Mouse (Mus musculus) lung, embryonic 15.5 days (tissue): Measurements from ENCODE around the gene Cd177. TPM values are rescaled to one million over a fixed set of nuclear protein-coding genes. Genes with fewer than 3 reads are reported as not detected.
"Not testable (repeated sequence)": the region's sequence is repeated elsewhere in the genome, so short reads cannot be mapped to it uniquely, and the experiment has no call there.

Experiments used
- ATAC-seq: fragments of 200-750 bp; cut with Nextera tagmentation; 2 replicates; pipeline ENCODE4 v1.8.0; 2017; ENCODE audit warnings: moderate number of reproducible peaks, borderline replicate concordance; ENCODE audit not compliant: low FRiP score, low TSS enrichment; ENCODE audit errors: extremely low read depth
- H3K27ac ChIP-seq: fragments of 300-500 bp; sonication (generic); 2 replicates; pipeline ENCODE4 v1.5.1; 2015; ENCODE audit warnings: moderate library complexity, mild to moderate bottlenecking, inconsistent platforms
- H3K27me3 ChIP-seq: fragments of 300-500 bp; sonication (generic); 2 replicates; pipeline ENCODE4 v1.6.1; 2015; ENCODE audit warnings: inconsistent platforms
- H3K36me3 ChIP-seq: fragments of 300-500 bp; sonication (generic); 2 replicates; pipeline ENCODE4 v1.6.1; 2015; ENCODE audit warnings: inconsistent platforms
- H3K4me1 ChIP-seq: fragments of 300-500 bp; sonication (generic); 2 replicates; pipeline ENCODE4 v1.6.1; 2015; ENCODE audit warnings: inconsistent platforms
- H3K4me2 ChIP-seq: fragments of 300-500 bp; sonication (generic); 2 replicates; pipeline ENCODE4 v1.6.1; 2015; ENCODE audit warnings: inconsistent platforms, mild to moderate bottlenecking, moderate library complexity
- H3K4me3 ChIP-seq: fragments of 300-500 bp; sonication (generic); 2 replicates; pipeline ENCODE4 v1.5.1; 2015; ENCODE audit warnings: mild to moderate bottlenecking, inconsistent platforms
- H3K9ac ChIP-seq: fragments of 300-500 bp; sonication (generic); 2 replicates; pipeline ENCODE4 v1.6.1; 2015; ENCODE audit warnings: inconsistent platforms
- H3K9me3 ChIP-seq: fragments of 300-500 bp; sonication (generic); 2 replicates; pipeline ENCODE4 v1.6.1; 2016; ENCODE audit warnings: inconsistent platforms
- WGBS: fragments of 180-500 bp; shearing (Covaris S2); methylation state at CpG from one replicate; pipeline ENCODE4 v1.1.7; 2015; 5-methylcytosine and 5-hydroxymethylcytosine counted together
- polyA plus RNA-seq: library from polyadenylated mRNA; unstranded; fragments of >200 nt; fragmentation: Nextera tagmentation; extraction: Ambion mirVana; gene quantifications from 2 replicates; pipeline ENCODE4 v1.2.1, GENCODE M21; 2015

Gene Cd177
- polyA plus RNA-seq, 1 experiment from 2014 or later = 0.75 TPM

DNA sequence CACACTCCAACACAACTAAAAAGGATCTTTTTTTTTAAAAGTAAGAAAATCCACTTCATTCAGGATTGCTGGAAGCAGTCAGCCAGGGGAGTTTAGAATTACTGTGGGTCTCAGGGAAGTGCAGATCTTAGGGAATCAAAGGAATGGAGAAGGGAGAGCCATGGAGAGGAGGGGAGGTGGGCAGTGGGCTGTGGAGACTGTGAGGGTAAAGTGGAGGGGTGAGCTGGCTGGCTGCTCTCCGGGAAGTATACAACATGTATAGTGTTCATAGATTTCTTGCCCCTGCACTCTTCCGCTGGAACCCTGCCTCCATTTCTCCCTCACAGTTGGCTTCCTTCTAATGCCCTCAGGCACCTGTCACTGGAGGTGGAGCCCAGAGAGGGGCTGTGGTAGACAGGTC, 8.5 kb downstream of the Cd177 start:
- ATAC-seq = no peak
- Histone ChIP-seq H3K9me3 (no peaks in the 10 kb centered on the region), H3K9ac (no peak overlapping the region), H3K4me1 (no peaks in the 10 kb centered on the region), H3K27ac (no peak overlapping the region), H3K4me3 (no peak overlapping the region), H3K27me3 (no peaks in the 10 kb centered on the region), H3K36me3 (no peaks in the 10 kb centered on the region), H3K4me2 (no peak overlapping the region)
- 88% methylated on average over 2 of the region's 2 CpGs for WGBS

DNA sequence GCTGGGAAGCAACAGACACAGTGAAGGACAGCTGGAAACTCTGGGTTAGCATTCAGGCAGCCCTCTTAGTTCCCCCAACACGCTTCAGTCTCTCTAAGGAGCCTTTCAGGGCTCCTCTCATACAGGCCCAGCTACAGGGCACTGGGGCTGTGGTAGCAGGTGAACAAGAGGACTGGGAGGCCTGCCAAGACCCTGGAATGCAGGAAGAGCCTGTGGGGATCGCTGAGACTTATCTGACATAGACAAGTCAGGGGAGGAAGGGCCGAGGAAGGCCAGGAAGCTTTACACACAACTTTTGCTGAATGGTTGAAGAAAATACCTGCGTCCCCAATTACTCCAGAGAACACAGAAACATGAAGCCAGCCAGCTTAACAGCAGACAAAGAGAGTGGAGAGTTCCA, 9.4 kb downstream of the Cd177 start:
- no peaks in the 10 kb centered on the region for H3K36me3 ChIP-seq
- H3K4me1 ChIP-seq = no peaks in the 10 kb centered on the region
- 24% methylated on average over 4 of the region's 4 CpGs for WGBS
- H3K4me3 ChIP-seq = no peak overlapping the region
- H3K27me3 ChIP-seq = no peaks in the 10 kb centered on the region
- H3K4me2 ChIP-seq = no peak overlapping the region
- no peak overlapping the region for H3K9ac ChIP-seq
- H3K9me3 ChIP-seq = no peaks in the 10 kb centered on the region
- no peak for ATAC-seq
- H3K27ac ChIP-seq = no peak overlapping the region

DNA sequence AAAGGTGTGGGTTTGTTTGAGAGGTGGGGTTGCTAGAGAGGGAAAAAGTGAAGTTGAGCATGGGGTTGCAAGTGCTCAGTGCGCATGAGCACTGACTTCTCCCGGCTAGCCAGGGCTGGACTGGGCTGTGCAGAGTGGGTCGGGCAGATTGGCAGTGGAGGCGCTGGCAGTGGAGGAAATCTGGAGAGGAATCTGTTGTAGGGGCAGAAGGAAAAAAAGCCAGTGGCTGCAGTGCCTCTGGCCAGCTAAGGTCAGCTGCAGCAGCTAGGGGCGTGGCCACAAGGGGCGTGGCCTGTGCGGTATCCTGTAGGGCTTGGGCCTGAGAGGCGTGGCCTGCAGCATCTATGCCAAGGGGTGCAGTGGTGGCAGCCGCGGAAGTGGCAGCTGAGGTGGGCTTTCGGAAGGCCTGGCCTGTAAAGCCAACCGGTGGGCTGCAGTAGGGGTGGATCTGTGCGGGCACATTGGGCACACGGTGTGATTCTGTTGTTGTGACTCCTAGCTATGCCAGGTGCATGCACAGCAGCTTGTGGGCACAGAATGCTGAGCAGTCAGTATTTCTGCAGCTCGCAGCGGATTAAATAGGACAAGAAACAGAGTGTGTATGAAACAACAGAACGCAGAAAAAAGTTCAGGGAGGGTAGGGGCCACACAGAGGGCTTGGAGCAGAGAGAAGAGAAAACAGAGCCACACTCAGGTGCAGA, 24.0 kb downstream of the Cd177 start:
- peaks cover 6% of the 10 kb centered on the region; the same call in 1 of the 2 replicates for H3K4me1 ChIP-seq
- H3K27me3 ChIP-seq = no peaks in the 10 kb centered on the region
- H3K4me3 ChIP-seq = no peak overlapping the region
- ATAC-seq = no peak
- WGBS = 17% methylated on average over 17 of the region's 17 CpGs
- H3K27ac ChIP-seq = no peak overlapping the region
- no peaks in the 10 kb centered on the region for H3K9me3 ChIP-seq
- H3K9ac ChIP-seq = no peak overlapping the region
- H3K4me2 ChIP-seq = 0 out of 2 replicates have a peak overlapping the region, but pooled peaks have one; percentile 12
- H3K36me3 ChIP-seq = no peaks in the 10 kb centered on the region

DNA sequence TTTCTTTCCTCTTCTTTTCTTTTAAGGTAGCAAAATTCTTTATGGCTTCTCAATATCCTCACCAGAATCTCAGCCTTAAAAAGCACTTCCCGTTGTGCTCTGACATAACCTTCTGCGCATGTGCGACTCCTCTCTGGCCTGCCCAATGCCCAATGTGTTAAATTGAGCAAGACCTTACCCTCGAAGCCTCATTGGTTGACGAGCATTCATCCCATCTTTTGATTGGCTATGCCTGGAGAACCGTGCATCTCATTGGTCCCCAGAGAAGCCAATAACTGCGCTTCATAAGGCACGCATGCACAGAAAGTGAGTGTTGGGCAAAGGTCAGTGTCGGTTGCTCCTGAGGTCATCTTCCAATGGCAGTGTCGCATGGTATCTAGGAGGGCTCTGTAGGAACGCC, 33.3 kb downstream of the Cd177 start, which contains the start of gene Gm4763:
TSS of gene Gm4763 (minus strand) at position 101 of the 400 bp plus-strand sequence.
- H3K27ac ChIP-seq, H3K9me3 ChIP-seq, H3K4me3 ChIP-seq, H3K36me3 ChIP-seq, H3K4me1 ChIP-seq, ATAC-seq, H3K4me2 ChIP-seq, H3K27me3 ChIP-seq, H3K9ac ChIP-seq: not testable (repeated sequence)
- WGBS = 85% methylated on average over 11 of the region's 11 CpGs

DNA sequence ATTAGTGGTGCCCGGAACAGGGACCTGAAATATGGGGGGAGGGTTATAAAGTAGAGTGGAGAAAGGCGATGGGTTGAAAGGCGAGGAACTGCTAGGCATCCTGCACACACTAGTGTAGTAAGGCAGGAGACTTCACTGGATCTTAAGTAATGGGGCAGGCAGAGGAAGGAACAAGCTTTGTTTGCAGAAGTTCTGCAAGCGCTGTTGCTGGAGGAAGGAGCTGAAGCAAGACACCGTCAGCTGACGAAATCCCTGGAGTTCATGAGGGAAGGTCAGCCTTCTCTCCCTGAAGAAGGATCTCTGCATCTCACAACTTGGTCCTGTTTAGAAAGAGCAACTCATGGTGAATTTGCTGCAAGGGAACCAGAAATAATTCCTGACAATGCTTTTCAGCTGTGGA, 45.1 kb downstream of the Cd177 start:
- no peak for ATAC-seq
- WGBS = 48% methylated on average over 6 of the region's 6 CpGs
- no peaks in the 10 kb centered on the region for H3K4me1 ChIP-seq
- no peak overlapping the region for H3K4me3 ChIP-seq
- no peaks in the 10 kb centered on the region for H3K27me3 ChIP-seq
- H3K27ac ChIP-seq = no peak overlapping the region
- H3K4me2 ChIP-seq = no peak overlapping the region
- no peaks in the 10 kb centered on the region for H3K36me3 ChIP-seq
- H3K9me3 ChIP-seq = no peaks in the 10 kb centered on the region
- H3K9ac ChIP-seq = no peak overlapping the region

DNA sequence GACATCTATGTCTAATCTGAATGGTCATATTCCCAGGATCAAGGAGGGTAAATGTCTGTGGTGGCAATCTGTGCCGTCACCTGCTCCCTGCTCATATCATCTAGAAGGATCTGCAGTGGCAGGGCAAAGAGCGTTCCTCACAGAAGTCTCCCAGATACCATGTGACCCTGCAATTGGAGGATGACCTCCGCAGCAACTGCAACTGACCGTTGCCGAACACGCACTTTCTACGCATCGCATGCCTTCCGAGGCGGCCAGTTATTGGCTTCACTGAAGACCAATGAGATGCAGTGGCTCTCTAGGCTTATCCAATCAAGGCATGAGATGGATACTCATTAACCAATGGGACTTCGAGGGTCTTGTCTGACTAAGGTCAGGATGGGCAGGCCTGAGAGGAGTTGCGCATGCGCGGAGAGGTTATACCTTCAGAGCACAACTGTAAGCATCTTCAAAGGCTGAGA, 51.2 kb downstream of the Cd177 start, which contains the start of gene BC049730:
TSS of gene BC049730 (plus strand) at position 411 of the 461 bp plus-strand sequence.
- ATAC-seq = no peak
- 90% methylated on average over 14 of the region's 14 CpGs for WGBS

DNA sequence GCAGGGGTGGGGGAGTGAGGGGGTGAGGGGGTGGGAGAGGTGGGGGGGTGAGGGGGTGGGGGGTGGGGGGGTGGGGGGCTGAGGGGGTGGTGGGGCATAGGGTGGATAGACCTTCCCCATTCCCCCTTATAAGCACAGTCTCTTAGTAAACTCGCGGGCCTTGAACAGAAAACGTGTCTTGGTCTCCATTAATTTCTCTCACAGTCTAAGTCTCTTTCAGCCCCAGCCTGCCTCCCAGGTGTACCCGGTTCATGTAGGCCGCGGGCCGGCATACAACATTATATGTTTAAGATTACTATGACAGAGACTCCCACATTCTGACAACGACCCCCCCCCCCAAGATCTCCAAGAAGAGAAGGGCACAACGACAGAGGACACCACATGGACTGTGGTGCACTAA, 57.3 kb downstream of the Cd177 start:
- WGBS = 72% methylated on average over 9 of the region's 9 CpGs
- not testable (repeated sequence) for H3K9ac ChIP-seq, H3K27me3 ChIP-seq, H3K4me2 ChIP-seq, H3K36me3 ChIP-seq, H3K4me1 ChIP-seq, ATAC-seq, H3K4me3 ChIP-seq, H3K27ac ChIP-seq, H3K9me3 ChIP-seq

More for the DNA sequence above, 51.2 kb downstream of the Cd177 start, which contains the start of gene BC049730:
- no peak within 1 kb of the TSS for H3K27ac ChIP-seq
- no peak within 1 kb of the TSS for H3K4me2 ChIP-seq
- no peaks in the 10 kb centered on the region for H3K4me1 ChIP-seq
- H3K9me3 ChIP-seq = no peaks in the 10 kb centered on the region
- H3K27me3 ChIP-seq = no peaks in the 10 kb centered on the region
- no peak within 1 kb of the TSS for H3K4me3 ChIP-seq
- no peaks in the 10 kb centered on the region for H3K36me3 ChIP-seq
- H3K9ac ChIP-seq = no peak within 1 kb of the TSS

DNA sequence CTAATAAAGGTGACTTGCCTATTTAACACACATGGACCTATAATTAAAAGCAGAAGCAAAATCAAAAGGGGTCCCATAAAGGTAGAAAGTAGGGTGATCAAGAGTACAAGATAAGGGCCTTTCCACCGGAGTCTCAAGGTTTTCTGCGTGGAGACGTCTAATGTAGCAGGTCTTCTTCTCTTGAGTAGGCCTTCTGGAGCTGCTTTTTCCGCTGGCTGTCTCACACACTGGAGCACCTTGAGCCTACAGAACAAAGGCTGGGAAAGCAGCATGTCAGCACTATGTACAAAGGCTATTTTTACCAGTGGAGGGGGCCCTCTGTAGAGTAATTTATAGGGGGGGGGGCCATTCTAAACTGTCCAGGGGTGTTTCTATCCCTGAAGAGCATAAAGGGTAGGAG, 62.2 kb downstream of the Cd177 start:
- not testable (repeated sequence) for H3K27ac ChIP-seq, H3K9ac ChIP-seq, H3K27me3 ChIP-seq, H3K9me3 ChIP-seq, ATAC-seq, H3K4me1 ChIP-seq, H3K4me3 ChIP-seq, H3K4me2 ChIP-seq, H3K36me3 ChIP-seq
- 87% methylated on average over 4 of the region's 4 CpGs for WGBS

Other genes with a start within 250 kb of the Cd177 start
- 0.19 and 0.47 TPM in 2 replicates for gene AC161166.1, start 247.9 kb downstream of the Cd177 start, polyA plus RNA-seq
- 7.8 and 7.9 TPM in 2 replicates for gene Irgq, start 229.6 kb downstream of the Cd177 start, polyA plus RNA-seq
- gene Pinlyp, start 214.2 kb downstream of the Cd177 start, polyA plus RNA-seq = 0.39 and 0.54 TPM in 2 replicates
- 109 and 118 TPM in 2 replicates for gene Xrcc1, start 214.0 kb downstream of the Cd177 start, polyA plus RNA-seq
- 23.8 and 24.2 TPM in 2 replicates for gene Ethe1, start 172.8 kb downstream of the Cd177 start, polyA plus RNA-seq
- 2.8 and 3.0 TPM in 2 replicates for gene Zfp575, start 172.7 kb downstream of the Cd177 start, polyA plus RNA-seq
- 0.15 and 0.21 TPM in 2 replicates for gene Phldb3, start 149.5 kb downstream of the Cd177 start, polyA plus RNA-seq
- gene Lypd3, start 123.8 kb downstream of the Cd177 start, polyA plus RNA-seq = 0.18 and 0.40 TPM in 2 replicates
- not detected in 2 replicates for gene Tex101, start 83.6 kb downstream of the Cd177 start, polyA plus RNA-seq
- not detected in 2 replicates for gene BC049730, start 51.1 kb downstream of the Cd177 start, polyA plus RNA-seq
- gene Gm4763, start 33.4 kb downstream of the Cd177 start, polyA plus RNA-seq = not detected in 2 replicates
- 0.15 TPM in 1 of 2 replicates, not detected in the other for gene Ceacam10, start 16.9 kb upstream of the Cd177 start, polyA plus RNA-seq
- 14.1 and 18.4 TPM in 2 replicates for gene Gm9844, start 101.9 kb upstream of the Cd177 start, polyA plus RNA-seq
- not detected in 2 replicates for gene Lypd4, start 109.6 kb upstream of the Cd177 start, polyA plus RNA-seq
- gene Dmrtc2, start 109.7 kb upstream of the Cd177 start, polyA plus RNA-seq = not detected in 2 replicates
- 2,408 and 2,762 TPM in 2 replicates for gene Rps19, start 124.1 kb upstream of the Cd177 start, polyA plus RNA-seq
- gene Cd79a, start 137.1 kb upstream of the Cd177 start, polyA plus RNA-seq = 0.25 and 0.52 TPM in 2 replicates
- gene Arhgef1, start 142.6 kb upstream of the Cd177 start, polyA plus RNA-seq = 115 and 128 TPM in 2 replicates
- not detected in 2 replicates for gene Gm4881, start 184.2 kb upstream of the Cd177 start, polyA plus RNA-seq
- gene Rabac1, start 212.4 kb upstream of the Cd177 start, polyA plus RNA-seq = 154 and 156 TPM in 2 replicates
- gene Atp1a3, start 245.6 kb upstream of the Cd177 start, polyA plus RNA-seq = 0.84 and 1.3 TPM in 2 replicates